Mouse (Mus musculus) ovary, adult 18-20 months (tissue): ENCODE measurements at regions not wholly inside any gene's neighbourhood (a gene's known extent, or its start where the extent isn't known, plus 50 kb on each side); places are given as distances from the start of the nearest gene placed in this dataset.

Source experiments
- DNase-seq: peaks from one replicate; pipeline ENCODE4 v3.0.0; 2022; ENCODE audit warnings: low spot score, mixed read lengths

- DNase-seq: no peak
These were observed 203.9 kb downstream of the Uaca start for GRCm38 (mm10) chr9:60998086-60998785.

- no peak for DNase-seq
These were observed 204.7 kb downstream of the Uaca start for GRCm38 (mm10) chr9:60999001-60999529.

GRCm38 (mm10) chr9:61000232-61000631, 205.9 kb downstream of the Uaca start:
- DNase-seq: no peak

GRCm38 (mm10) chr9:61002572-61002971, 208.2 kb downstream of the Uaca start:
- no peak for DNase-seq

GRCm38 (mm10) chr9:61008446-61008845, 214.1 kb downstream of the Uaca start:
- DNase-seq: no peak

GRCm38 (mm10) chr9:61011066-61011465, 216.7 kb downstream of the Uaca start:
- DNase-seq: no peak

- peak; percentile 78 for DNase-seq
These were observed 218.6 kb downstream of the Uaca start for GRCm38 (mm10) chr9:61012771-61013540.

GRCm38 (mm10) chr9:61014151-61014550, 219.8 kb downstream of the Uaca start:
- no peak for DNase-seq

GRCm38 (mm10) chr9:61015374-61015890, 221.1 kb downstream of the Uaca start:
- DNase-seq: no peak

- DNase-seq: no peak
These were observed 222.3 kb downstream of the Uaca start for GRCm38 (mm10) chr9:61016673-61017072.

GRCm38 (mm10) chr9:61019938-61020337, 225.6 kb downstream of the Uaca start:
- no peak for DNase-seq

GRCm38 (mm10) chr9:61021810-61022209, 227.5 kb downstream of the Uaca start:
- DNase-seq: no peak

- peak; percentile 20 for DNase-seq
These were observed 228.2 kb downstream of the Uaca start for GRCm38 (mm10) chr9:61022371-61023026.

- DNase-seq: no peak
These were observed 231.0 kb downstream of the Uaca start for GRCm38 (mm10) chr9:61025341-61025740.

GRCm38 (mm10) chr9:61028775-61029401, 234.5 kb downstream of the Uaca start:
- no peak for DNase-seq

GRCm38 (mm10) chr9:61031699-61032447, 237.5 kb downstream of the Uaca start:
- DNase-seq: peak; percentile 37

GRCm38 (mm10) chr9:61032448-61033433, 238.4 kb downstream of the Uaca start:
- no peak for DNase-seq

- no peak for DNase-seq
These were observed 239.3 kb downstream of the Uaca start for GRCm38 (mm10) chr9:61033593-61033992.

GRCm38 (mm10) chr9:61042063-61042462, 247.7 kb downstream of the Uaca start:
- no peak for DNase-seq

- DNase-seq: no peak
These were observed 250.6 kb downstream of the Uaca start for GRCm38 (mm10) chr9:61044983-61045382.
